ENCODE assay signal across 14 mouse cellular contexts in genomic region chr14:47581681-47582080, GRCm38 (mm10). TPM values are rescaled to one million over a fixed set of nuclear protein-coding genes. Genes with fewer than 3 reads are reported as not detected.
DNase-seq lines count a peak whose midpoint lies in the region; ATAC-seq and TF ChIP-seq lines count a peak whose summit lies in the region.
"Had no signal": no experiment of that assay in that cellular context is flagged by ENCODE, and none has a peak within 500 bp of the region (broad histone marks: within the 10 kb centered on the region; RNA-seq: fewer than 3 reads in every experiment).

No protein-coding gene starts in this region.

- no peaks in the 10 kb centered on the region for H3K79me2 ChIP-seq in CH12.LX (replicated peaks; ENCODE audit: control insufficient read depth, extremely low read depth, insufficient read depth, poor library complexity, severe bottlenecking)

- no peak overlapping the region for H3K27ac ChIP-seq in gastrocnemius, adult 2 months
- no peak overlapping the region for H3K27ac ChIP-seq in layer of hippocampus, adult 2 months
- H3K27ac ChIP-seq in CH12.LX (ENCODE audit: insufficient read depth, low read depth), result no peak overlapping the region
- H3K27ac ChIP-seq: hindbrain, embryonic 10.5 days; limb, embryonic 12.5 days had no signal

- no peak overlapping the region for H3K9ac ChIP-seq in CH12.LX (ENCODE audit: insufficient read depth, low read depth)
- H3K9ac ChIP-seq: heart, embryonic 12.5 days; limb, embryonic 12.5 days had no signal

- in situ Hi-C loops in CH12.LX (cut with MboI; ENCODE audit: low pct_ligation_motif_present, low pct_unique_long_range_greater_than_20kb, low sequenced_read_pairs), result loop anchor here (25.0 kb wide), 2 partner anchors 556 to 781 kb away; no protein-coding TSS in a partner anchor

- DNase-seq in gastrocnemius, adult 2 months, result no peak
- DNase-seq in gastrocnemius, postnatal 4 days (ENCODE audit: low spot score in 2 of 2), result no peak
- DNase-seq in layer of hippocampus, adult 2 months (ENCODE audit: low spot score in 2 of 2), result peak in 1 of 2 experiments; percentile 21
- DNase-seq in layer of hippocampus, postnatal 14 days (ENCODE audit: low spot score in 2 of 2), result no peak
- DNase-seq in 416B (ENCODE audit: low read depth) (peak; percentile 51), CH12.LX (ENCODE audit: extremely low read depth) (peak; percentile 25)
- DNase-seq: cerebellum, adult 9-11 months; layer of hippocampus, adult 9-11 months; thymus, adult 2 months had no signal

- TF ChIP-seq EP300 in CH12.LX (IDR thresholded peaks at IDR 0.05; ENCODE audit: low read length), result no peak

- H3K4me1 ChIP-seq in CH12.LX (ENCODE audit: control insufficient read depth in 1 of 2, insufficient read depth in 2 of 2), result 0 out of 4 replicates have a peak, but pooled peaks cover 0 to 3% of the 10 kb centered on the region in 2 experiments
- H3K4me1 ChIP-seq: heart, embryonic 12.5 days; hindbrain, embryonic 10.5 days; limb, embryonic 12.5 days; megakaryocyte, embryonic 14.5 days had no signal

- peak; percentile 41; the same call in 1 of the 2 replicates for TF ChIP-seq CTCF in gastrocnemius, adult 2 months (IDR thresholded peaks at IDR 0.05)
- peak; percentile 71 for TF ChIP-seq CTCF in layer of hippocampus, adult 2 months (conservative IDR thresholded peaks at IDR 0.05)
- TF ChIP-seq CTCF in CH12.LX (conservative IDR thresholded peaks at IDR 0.05 in 1 of 2, IDR thresholded peaks at IDR 0.05 in 1 of 2; ENCODE audit: low read depth in 2 of 2, low read length in 2 of 2), result peak in 1 of 2 experiments; percentile 61; a peak in 2 of 4 replicates

- TF ChIP-seq RAD21 in CH12.LX (IDR thresholded peaks at IDR 0.05; ENCODE audit: low read depth, low read length), result peak; percentile 73

- H3K4me2 ChIP-seq in CH12.LX (ENCODE audit: insufficient read depth, low read depth, poor library complexity, severe bottlenecking), result no peak overlapping the region
- H3K4me2 ChIP-seq: heart, embryonic 12.5 days; limb, embryonic 12.5 days had no signal

- H3K4me3 ChIP-seq in gastrocnemius, adult 2 months, result no peak overlapping the region
- H3K4me3 ChIP-seq in layer of hippocampus, adult 2 months, result no peak overlapping the region
- no peak overlapping the region for H3K4me3 ChIP-seq in CH12.LX (replicated peaks in 1 of 3; ENCODE audit: low read depth in 2 of 3, low read length in 2 of 3, poor library complexity in 1 of 3)
- H3K4me3 ChIP-seq: heart, embryonic 12.5 days; hindbrain, embryonic 10.5 days; limb, embryonic 12.5 days; megakaryocyte, embryonic 14.5 days had no signal

- peaks cover 8% of the 10 kb centered on the region for H3K27me3 ChIP-seq in CH12.LX (replicated peaks)
- H3K27me3 ChIP-seq: heart, embryonic 12.5 days; limb, embryonic 12.5 days had no signal

- intact Hi-C loops in gastrocnemius, adult 2 months (cut with DNase I), result no loop called here

- no peak for TF ChIP-seq POLR2A in CH12.LX (IDR thresholded peaks at IDR 0.05; ENCODE audit: low read depth, low read length)

- H3K36me3 ChIP-seq in CH12.LX (replicated peaks in 1 of 2; ENCODE audit: control insufficient read depth in 1 of 2, insufficient read depth in 1 of 2, low read length in 1 of 2), result no peaks in the 10 kb centered on the region
- H3K36me3 ChIP-seq: heart, embryonic 12.5 days; hindbrain, embryonic 10.5 days; limb, embryonic 12.5 days had no signal

- H3K9me3 ChIP-seq in CH12.LX (replicated peaks; ENCODE audit: low read length), result peaks cover 2% of the 10 kb centered on the region
- H3K9me3 ChIP-seq: heart, embryonic 12.5 days; hindbrain, embryonic 10.5 days; limb, embryonic 12.5 days; megakaryocyte, embryonic 14.5 days had no signal

- dilution Hi-C loops in CH12.LX (cut with MboI; ENCODE audit: extremely low pct_ligation_motif_present, extremely low pct_unique_long_range_greater_than_20kb, low sequenced_read_pairs), result no loop called here

- no peak for ATAC-seq in erythroblast, adult 5-6 weeks (replicated peaks; ENCODE audit: low FRiP score, poor library complexity, severe bottlenecking)

TF ChIP-seq in CH12.LX, 34 proteins besides CTCF, POLR2A, EP300 and RAD21:
- no peak for TF ChIP-seq E2F4 (IDR thresholded peaks at IDR 0.05; ENCODE audit: insufficient replicate concordance, low read depth, low read length)
- TF ChIP-seq SMC3 (IDR thresholded peaks at IDR 0.05; ENCODE audit: low read depth, low read length), result peak; percentile 42

RNA-seq across cellular contexts. Expression of gene Atg14, which starts 11.2 kb away (rescaled TPM):
- total RNA-seq in gastrocnemius, adult 2 months (2021), result 1 to 10 TPM; 5.9 to 7.8 TPM
- 10 to 100 TPM in 1 of 2 experiments, 1 to 10 TPM in 1; 8.9 to 11.0 TPM for total RNA-seq in gastrocnemius, postnatal 4 days (2021)
- 10 to 100 TPM; 19.7 to 20.9 TPM for total RNA-seq in layer of hippocampus, adult 2 months (2021)
- total RNA-seq in layer of hippocampus, postnatal 14 days (2021), result 10 to 100 TPM; 14.7 to 15.1 TPM
- total RNA-seq in CH12.LX (2012; rRNA removed) (3.6 and 4.7 TPM in 2 replicates), CH12.LX (2014; rRNA removed) (2.8 and 3.2 TPM in 2 replicates)
- polyA plus RNA-seq in CH12.LX (2012; ENCODE audit: insufficient read length, low read depth), result 8.4 and 9.4 TPM in 2 replicates
- total RNA-seq in erythroblast, adult 5-6 weeks (2015; ENCODE audit: low replicate concordance), result 11.5 and 30.7 TPM in 2 replicates
- total RNA-seq in erythroblast, adult 5-6 weeks (2017; ENCODE audit: low replicate concordance), result 49.3 and 53.5 TPM in 2 replicates

Comparison
In these comparisons a context has a peak if more than half of its experiments do, and no peak if none do; other contexts are left out.
1. DNase-seq: peak in 416B (single experiment) and CH12.LX (single experiment); none in gastrocnemius, adult 2 months (single experiment), gastrocnemius, postnatal 4 days (0 of 2) and layer of hippocampus, postnatal 14 days (0 of 2).